Mouse (Mus musculus): ENCODE data around the gene Gm37419.

DNA sequence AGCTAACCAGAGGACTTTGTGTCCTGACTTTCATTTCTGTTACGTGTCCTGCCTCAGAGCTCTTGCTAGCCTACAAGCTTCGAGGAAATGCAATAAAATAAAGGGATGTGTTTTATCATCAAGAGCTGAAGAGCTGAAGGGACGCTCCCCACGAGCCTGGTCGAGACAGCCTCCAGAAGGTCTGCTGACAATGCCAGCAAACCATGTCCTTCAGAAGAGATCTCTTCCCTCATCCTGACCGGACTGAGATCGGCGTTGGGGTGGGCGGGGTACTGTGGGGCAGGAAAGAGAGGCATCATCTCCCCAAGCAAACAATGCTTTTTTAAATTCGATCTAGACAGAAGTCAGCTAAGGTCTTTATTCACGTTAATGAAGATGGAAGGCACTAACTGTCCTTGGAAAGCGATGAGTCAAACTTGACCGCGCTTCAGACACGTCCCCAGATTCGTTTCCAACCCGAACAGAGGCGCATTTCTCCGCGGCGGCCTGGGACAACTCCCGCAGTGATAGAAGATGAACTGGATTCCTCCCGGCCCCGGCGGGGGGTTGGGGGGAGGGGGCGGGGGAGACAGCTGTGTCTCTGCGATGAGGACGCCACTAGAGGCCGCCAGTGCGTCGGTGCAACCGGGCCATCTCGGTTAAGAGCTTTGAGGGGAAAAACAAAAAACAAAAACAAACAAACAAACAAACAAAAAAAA is 5.2 kb upstream of the Gm37419 start:
- TF ChIP-seq USF1 (IDR thresholded peaks at IDR 0.05; ENCODE audit: low read depth), result no peak
- TF ChIP-seq POLR2AphosphoS2 (IDR thresholded peaks at IDR 0.05; ENCODE audit: insufficient read length, low read depth), result no peak
- TF ChIP-seq POLR2A (IDR thresholded peaks at IDR 0.05; ENCODE audit: insufficient read length, low read depth), result no peak

Measured in myocyte (in vitro differentiated cells).